Mouse (Mus musculus): Measurements from ENCODE around the gene Paqr8.

DNA sequence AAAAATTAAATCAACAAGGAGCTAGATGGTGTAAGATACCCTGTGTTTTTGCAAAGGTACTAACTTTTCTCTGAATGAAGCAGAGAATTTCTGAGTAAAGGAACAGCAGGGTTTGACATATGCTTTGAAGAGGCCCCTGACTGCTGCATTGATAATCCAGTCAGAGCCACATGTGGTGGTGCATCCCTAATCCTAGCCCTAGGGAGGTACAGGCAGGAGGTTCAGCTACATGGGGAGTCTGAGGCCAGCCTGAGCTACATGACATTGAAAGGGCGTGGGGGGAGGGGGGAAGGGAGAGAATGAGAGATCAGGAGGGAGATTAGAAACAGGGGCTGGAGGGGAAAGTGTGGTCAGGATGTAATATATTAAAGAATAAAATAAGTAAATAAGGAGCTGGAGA, 90.1 kb downstream of the Paqr8 start:
- no peak for TF ChIP-seq CTCF (IDR thresholded peaks at IDR 0.05; ENCODE audit: extremely low read depth, insufficient read length, insufficient replicate concordance, low read depth, low read length)
- TF ChIP-seq POLR2A (IDR thresholded peaks at IDR 0.05; ENCODE audit: low read depth, low read length) = no peak
